Mouse (Mus musculus) gonadal fat pad, adult 2 months (tissue): ENCODE data around the gene Etv2. TPM values are rescaled to one million over a fixed set of nuclear protein-coding genes. Genes with fewer than 3 reads are reported as not detected.

Experiments
- DNase-seq: peaks from one replicate; pipeline ENCODE4 v3.0.0-alpha.2; 2012; ENCODE audit warnings: low read depth
- polyA plus RNA-seq: library from polyadenylated mRNA; depleted of rRNA; stranded (reverse); fragments of >200 nt; gene quantifications from 2 replicates; pipeline ENCODE4 v1.2.3, GENCODE M21; 2012; rRNA removed

Etv2 gene
- not detected in 2 replicates for polyA plus RNA-seq

GRCm38 (mm10) chr7:30635752-30636151 lies at the start of gene Etv2:
TSS of gene Etv2 (minus strand) at chr7:30635852.
- DNase-seq = no peak

- no peak for DNase-seq
Observed at GRCm38 (mm10) chr7:30683425-30683824, 47.8 kb upstream of the Etv2 start.

DNA sequence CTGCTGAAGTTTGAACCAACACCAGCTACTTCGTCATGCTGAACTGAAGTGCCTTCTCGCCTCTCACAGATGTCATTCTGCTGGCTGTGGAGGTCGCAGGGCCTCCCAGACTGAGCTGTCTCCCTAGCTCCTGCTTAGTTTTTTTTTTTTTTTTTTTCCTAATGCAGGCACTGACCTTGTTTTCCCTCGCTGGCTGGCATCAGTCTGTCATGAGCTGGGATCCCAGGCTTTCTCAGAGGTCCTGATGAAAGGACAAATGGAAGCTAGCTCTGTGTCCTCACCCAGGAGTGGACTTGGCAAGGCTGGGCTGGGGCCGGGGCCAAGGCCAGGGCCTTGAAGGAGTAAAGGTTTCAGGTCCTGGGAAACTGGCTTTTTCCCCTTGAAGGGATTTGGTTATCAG lies 46.2 kb upstream of the Etv2 start:
- no peak for DNase-seq

DNA sequence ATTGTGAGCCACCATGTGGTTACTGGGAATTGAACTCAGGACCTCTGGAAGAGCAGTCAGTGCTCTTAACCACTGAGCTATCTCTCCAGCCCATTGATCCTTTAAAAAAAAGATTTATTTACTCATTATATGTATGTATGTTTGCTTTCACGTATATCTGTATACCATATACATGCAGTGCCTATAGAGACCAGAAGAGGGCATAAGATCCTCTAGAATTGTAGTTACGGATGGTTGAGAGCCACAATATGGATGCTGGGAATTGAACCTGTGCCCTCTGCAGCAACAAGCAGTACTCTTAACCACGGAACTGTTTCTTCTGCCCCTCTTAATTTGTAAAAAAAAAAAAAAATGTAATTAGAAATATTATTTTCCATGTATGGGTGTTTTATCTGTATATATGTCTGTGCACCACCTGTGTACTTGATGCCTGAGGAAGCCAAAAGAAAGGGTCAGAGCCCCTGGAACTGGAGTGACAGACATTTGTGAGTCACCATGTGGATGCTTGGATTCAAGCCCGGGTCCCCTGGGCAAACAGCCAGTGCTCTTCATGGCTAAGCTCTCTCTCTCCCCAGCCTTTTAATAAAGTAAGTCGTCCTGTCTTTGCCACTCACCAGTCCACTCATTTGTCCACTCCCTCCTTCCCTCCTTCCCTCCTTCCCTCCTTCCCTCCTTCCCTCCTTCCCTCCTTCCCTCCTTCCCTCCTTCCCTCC lies 42.8 kb upstream of the Etv2 start:
- DNase-seq = no peak

DNA sequence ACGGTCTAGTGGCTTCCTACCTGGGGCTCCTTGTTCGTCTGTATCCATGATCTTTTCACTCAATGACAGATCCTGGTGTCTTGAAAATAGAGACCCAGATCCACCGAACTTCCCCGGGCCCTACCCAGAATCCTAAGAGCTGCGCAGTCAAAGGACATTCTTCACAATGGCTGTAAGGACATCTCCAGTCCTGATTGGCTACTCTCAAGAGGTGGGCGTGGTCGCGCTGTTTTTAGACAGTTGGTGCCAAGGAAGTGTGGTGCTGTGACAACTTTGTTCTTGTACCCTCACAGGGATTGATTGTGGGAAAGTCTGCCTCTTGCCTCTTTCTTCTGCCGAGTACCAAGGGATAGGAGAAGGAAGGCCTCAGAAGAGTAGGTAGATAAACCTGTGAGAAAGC lies 35.8 kb upstream of the Etv2 start, which contains the start of gene Pmis2:
TSS of gene Pmis2 (minus strand) at position 126 of the 400 bp plus-strand sequence.
- no peak for DNase-seq

DNA sequence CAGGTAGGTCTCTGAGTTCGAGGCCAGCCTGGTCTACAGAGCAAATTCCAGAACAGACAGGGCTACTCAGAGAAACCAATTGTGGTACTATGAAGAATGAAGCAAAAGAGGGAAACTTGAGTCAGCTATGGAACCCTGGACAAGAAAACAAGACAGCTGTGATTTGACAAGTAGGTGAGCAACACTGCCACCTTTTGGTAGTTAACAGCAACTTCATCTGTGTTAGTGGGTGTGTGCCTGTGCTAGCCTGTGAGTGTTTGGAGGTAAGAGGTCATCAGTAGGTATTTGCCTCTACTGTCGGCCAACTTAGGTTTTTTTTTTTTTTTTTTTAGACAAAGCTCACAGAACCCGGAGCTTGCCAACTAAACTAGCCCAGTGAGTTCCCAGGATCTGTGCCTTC lies 33.6 kb upstream of the Etv2 start:
- no peak for DNase-seq

DNA sequence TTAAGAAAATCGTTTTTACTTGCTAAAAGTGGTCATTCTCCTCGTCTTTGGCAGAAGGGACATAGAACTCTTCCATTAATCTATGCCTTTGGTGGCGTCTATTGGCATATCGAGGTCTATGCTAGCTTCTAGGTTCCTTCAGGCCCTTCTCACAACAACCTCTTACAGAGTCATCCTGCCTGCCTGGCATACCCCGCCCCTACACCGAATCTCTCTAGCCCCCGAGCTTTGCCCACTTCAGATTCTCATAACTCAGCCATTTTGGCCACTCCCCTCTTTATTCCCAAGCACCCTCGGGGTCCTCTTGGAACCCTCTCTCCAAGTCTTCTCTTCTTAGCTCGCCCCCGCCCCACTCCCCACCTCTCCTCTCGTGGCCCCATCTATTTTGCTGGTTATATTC lies 29.7 kb upstream of the Etv2 start:
- no peak for DNase-seq

DNA sequence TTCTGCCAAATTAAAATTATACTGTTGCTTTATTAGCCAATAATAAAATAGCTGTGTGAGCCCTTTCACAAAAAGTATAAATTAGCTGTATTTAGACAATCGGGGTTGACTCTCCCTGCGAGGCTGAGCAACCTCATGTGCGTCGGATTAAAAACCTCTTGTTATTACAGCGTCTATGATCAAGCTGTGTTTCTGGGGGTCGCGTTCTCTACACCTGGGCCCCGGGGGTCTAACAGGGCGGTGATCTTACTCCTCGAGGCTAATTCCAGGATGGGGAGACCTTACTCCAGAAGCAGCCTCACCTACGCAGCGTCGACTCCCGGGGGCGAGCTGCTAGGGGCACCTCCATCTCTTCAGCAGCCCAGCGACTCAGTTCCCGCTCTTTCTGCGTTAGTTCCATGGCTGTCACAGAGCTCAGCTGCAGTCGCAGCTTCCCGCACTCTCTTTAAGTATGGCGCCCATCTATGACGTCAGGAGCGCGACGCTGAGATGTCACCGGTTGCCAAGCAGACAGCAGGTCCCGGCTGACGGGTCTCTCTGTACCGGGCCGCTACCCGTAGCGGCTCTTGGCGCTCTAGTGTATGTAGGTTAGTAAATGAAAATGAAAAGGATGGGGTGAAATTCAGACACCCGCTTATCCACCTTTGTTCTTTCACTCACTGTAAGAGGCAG lies 29.0 kb upstream of the Etv2 start, which contains the start of gene Haus5:
TSS of gene Haus5 (minus strand) at position 466 of the 672 bp plus-strand sequence.
- no peak for DNase-seq

DNA sequence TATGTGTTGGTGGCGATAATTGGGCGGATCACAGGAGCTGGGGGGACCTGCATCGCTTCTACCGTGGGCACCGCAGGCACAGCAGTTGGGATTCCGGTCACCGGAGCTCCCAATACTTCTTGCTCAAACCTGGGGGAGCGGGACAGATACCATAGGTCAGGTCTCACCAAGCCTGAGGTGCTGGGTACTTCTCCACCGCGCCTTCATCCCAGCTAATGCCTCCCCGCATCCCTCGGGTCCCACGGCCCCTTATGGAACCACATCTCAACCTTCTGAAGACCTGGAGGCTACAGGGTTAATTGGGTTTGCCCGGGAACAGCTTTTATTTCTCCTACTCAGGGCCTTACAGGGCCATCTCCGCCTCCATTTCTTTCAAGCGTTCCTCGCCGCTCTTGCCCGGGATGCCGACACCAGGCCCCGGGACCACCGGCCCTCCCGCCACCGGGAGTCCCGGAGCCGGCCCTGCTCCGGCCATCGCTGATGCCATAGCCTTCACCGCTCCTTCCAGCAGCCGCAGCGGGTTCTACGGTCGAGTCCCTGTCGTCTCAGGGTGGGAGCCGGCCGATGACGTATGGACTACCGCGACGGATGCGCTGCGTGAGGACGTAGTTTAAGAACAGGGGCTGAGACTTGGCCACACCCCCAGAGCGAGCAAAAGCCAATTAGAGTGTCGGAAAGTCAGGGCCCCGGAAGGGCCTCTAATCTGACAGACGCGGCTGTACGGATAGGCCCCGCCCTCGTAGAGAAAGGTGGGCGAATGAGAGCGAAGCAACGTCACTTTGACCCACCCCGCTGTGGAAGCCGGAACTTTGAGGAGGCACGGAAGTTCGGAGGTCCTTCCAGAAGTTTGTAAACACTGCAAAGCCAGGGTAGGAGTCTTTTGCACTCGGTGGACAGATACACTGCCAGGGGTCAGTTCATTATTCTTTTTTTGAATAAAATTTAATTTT lies 14.2 kb upstream of the Etv2 start, which contains the start of gene Rbm42:
TSS of gene Rbm42 (minus strand) at position 727 of the 950 bp plus-strand sequence.
- peak; percentile 90 for DNase-seq

GRCm38 (mm10) chr7:30639083-30639482 lies 3.4 kb upstream of the Etv2 start:
- DNase-seq = no peak

- no peak for DNase-seq
Observed at GRCm38 (mm10) chr7:30636395-30636794, 743 bp upstream of the Etv2 start.

DNA sequence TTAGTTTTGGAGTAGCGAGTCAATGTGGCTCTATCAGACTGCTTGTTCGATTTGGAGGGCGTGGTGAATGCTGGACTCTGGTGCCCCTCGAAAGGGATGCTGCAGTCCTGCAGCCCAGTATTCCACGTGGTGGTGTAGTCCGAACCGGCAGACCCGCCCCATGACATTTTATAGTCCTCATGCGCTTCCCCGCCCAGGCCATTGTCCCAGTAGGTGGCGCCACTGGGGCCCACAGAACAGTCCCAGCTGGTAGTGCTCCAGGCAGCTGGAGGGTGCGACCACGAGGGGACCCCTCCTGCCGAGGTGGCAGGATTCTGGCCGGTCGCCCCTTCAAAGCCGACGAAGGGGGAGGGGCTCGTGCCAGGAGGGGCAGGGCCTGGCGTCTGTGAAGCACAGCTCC lies 1.0 kb downstream of the Etv2 start:
- DNase-seq = no peak

GRCm38 (mm10) chr7:30633762-30634412 lies 1.8 kb downstream of the Etv2 start:
- DNase-seq = no peak

DNA sequence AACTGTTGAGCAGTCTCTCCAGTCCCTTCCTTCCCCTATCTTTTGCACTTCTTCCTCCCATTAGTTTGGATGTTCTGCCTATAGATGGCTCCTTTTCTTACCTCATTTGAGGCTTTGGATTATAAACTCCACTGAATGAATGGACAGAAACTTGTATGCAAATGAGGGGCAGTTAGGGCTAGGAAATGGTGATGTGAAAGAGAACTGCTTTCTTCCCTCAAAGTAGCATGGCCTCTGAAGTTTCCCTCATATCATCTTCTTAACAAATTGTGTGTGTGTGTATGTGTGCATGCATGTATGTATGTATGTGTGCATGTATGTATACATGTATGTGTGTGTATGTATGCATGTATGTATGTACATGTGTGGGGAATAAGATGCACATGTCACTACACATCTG lies 6.6 kb downstream of the Etv2 start:
- no peak for DNase-seq

GRCm38 (mm10) chr7:30626647-30627046 lies 9.0 kb downstream of the Etv2 start:
- no peak for DNase-seq

DNA sequence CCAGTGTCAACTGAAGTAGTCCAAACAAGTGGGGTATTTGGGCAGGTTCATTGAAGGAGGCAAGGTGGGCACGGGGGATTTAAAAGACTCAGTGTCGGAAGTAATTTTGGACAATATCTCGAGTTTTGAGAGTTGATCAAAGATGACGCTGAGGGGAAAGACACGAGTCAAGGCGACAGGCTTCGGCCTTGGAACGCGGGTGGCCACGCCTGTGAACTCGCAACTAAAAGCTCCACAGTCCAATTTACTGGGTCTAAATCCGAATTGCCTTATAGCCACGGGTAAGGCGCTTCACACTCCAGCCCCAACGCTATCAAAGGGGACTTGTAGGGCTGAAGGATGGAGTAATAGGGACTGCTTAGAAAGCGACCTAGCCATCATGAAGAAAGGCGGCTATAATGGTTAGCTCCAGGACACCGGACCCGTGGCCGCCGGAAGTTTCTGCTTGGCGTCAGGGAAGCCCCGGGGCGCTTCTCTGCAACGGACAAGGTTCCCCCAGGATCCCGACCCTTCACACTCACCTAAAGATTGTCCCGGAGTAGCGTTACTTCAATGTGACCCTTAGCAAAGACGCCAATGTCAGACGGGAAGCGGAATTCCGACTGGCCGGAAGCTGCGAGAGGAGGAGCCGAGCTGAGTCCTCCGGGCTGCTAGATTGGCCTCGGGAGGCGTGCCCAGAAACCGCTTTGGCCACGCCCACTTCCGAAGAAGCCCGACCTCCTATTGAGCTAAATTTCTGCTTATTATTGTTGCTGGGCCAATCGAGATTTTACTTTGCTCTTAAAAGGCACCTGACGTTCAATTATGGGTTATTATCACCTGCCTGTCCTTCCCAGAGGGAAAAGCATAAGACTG lies 9.9 kb downstream of the Etv2 start, which contains the start of gene Cox6b1:
TSS of gene Cox6b1 (minus strand) at position 622 of the 855 bp plus-strand sequence.
- DNase-seq = peak; percentile 50

DNA sequence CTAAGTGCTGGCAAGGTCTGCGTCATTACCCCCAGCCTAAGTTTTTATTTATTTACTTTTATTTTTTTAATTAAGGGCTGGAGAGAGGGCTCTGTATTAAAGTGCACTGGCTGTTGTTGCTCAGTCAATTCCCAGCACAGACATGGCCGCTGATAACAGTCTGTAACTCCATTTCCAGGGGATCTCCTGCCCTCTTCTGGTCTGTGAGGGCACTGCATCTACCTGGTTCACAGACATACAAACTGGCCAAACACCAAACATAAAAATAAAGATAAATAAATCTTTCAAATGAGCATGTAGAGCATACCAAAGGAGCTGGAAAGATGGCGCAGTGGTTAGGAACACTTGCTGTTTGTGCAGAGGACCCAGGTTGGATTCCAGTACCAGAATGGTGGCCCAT lies 16.4 kb downstream of the Etv2 start:
- no peak for DNase-seq

DNA sequence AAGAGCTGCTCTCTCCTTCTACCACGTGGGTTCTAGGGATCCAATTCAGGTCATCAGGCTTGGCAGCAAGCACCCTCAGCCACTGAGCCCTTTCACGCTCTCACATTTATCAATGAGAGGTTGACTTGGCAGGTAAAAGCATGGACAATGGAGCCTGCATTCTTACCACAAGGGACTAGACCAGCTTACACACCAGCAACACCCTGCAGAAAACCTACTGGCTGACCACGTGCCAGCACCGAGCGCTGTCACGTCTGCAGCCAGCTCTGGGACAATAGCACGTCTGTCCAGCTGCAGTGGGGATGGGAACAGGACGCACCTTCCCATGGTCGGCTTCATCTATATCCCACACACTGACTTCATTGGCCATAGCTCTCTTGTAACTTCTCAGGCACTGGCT lies 17.0 kb downstream of the Etv2 start:
- DNase-seq = no peak

- DNase-seq = peak; percentile 14
Observed at GRCm38 (mm10) chr7:30615049-30615760, 20.4 kb downstream of the Etv2 start.

GRCm38 (mm10) chr7:30614454-30614853 lies 21.2 kb downstream of the Etv2 start:
- DNase-seq = no peak
